Mouse (Mus musculus) gastrocnemius, adult 2 months (tissue): ENCODE measurements around the gene Olfr1495. TPM values are rescaled to one million over a fixed set of nuclear protein-coding genes. Genes with fewer than 3 reads are reported as not detected.
A peak's percentile ranks its signal among the peaks of the same experiment; 100 is the strongest.
"Not testable (repeated sequence)": the region's sequence is repeated elsewhere in the genome, so short reads cannot be mapped to it uniquely, and the experiment has no call there.

Experiments
- DNase-seq: peaks from one replicate; pipeline ENCODE4 v3.0.0; 2022
- H3K27ac ChIP-seq: fragments of 200-600 bp; 2 replicates; pipeline ENCODE4 v1.8.1; 2022; ENCODE audit warnings: mild to moderate bottlenecking
- H3K4me3 ChIP-seq: fragments of 200-600 bp; 2 replicates; pipeline ENCODE4 v1.8.1; 2022; ENCODE audit warnings: mild to moderate bottlenecking, moderate library complexity
- CTCF ChIP-seq: fragments of 200-600 bp; IDR thresholded peaks from 2 replicates; pipeline ENCODE4 v1.8.1; 2022; ENCODE audit warnings: antibody characterized with exemption, mild to moderate bottlenecking, moderate library complexity
- intact Hi-C: fragments of 180-260 bp; cut with DNase I; formaldehyde crosslinking; loops from one replicate; pipeline ENCODE4 v1.15.1; 2025
- long read RNA-seq, 2 experiments: library from polyadenylated mRNA; stranded (forward); transcript quantifications; one replicate each; pipeline ENCODE4 v2.0.0; 2021
- total RNA-seq, 2 experiments: library from RNA; stranded (reverse); gene quantifications; 2 replicates each; pipeline ENCODE4 v1.2.3; 2021

Gene Olfr1495
- total RNA-seq = not detected
- long read RNA-seq, experiment 1 = 0 reads
- long read RNA-seq, experiment 2 = 0 reads

DNA sequence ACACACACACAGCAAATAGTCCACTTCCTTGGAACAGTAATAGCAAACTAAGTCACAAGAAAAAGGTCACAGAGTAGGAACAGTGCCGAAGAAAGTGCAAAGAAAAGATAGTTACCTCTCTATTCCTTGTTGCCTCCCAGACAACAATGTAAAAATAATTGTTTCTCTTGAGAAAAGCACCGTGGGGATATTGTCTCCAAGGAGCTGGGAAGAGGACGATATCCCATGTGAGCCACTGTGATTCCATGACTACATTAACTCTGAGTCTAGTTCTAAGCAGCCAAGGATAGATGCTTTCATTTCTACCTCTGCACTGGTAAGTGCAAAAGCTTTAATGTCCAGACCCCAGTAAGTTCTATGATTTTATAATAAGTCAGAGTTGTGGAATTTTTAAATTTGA, at the start of gene Olfr1495:
TSS of gene Olfr1495 (plus strand) at position 301 of the 400 bp plus-strand sequence.
- intact Hi-C loops = no loop called here
- no peak within 1 kb of the TSS for H3K4me3 ChIP-seq
- DNase-seq = no peak
- no peak within 1 kb of the TSS for H3K27ac ChIP-seq
- TF ChIP-seq CTCF = no peak

DNA sequence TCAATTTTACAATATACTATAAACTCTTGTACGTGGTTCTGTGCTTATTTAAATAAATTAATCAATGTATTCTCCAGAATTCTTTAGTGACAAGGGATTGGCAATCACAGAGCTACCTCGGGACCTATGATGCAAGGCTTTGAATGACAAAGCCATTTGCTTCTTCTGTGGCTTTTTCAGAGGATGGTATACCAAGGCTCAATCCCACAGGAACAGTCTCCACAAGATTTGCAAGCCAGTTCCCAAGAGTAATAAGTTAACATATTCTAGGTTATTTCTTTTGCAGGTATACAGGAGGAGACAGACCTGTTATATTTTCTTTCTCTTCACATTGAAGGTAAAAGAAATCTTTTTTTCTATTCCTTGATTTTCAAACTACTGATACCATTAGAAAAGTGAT, 41.4 kb upstream of the Olfr1495 start, which contains the start of gene Olfr1493-ps1:
TSS of gene Olfr1493-ps1 (plus strand) at position 301 of the 400 bp plus-strand sequence.
- Histone ChIP-seq H3K4me3 (no peak within 1 kb of the TSS), H3K27ac (no peak within 1 kb of the TSS)
- no peak for DNase-seq
- no peak for TF ChIP-seq CTCF
- intact Hi-C loops = no loop called here

GRCm38 (mm10) chr19:13739428-13739827, 25.0 kb upstream of the Olfr1495 start, which contains the start of gene Olfr1494:
TSS of gene Olfr1494 (plus strand) at chr19:13739728.
- no peak within 1 kb of the TSS for H3K27ac ChIP-seq
- H3K4me3 ChIP-seq = no peak within 1 kb of the TSS
- DNase-seq = no peak
- no peak for TF ChIP-seq CTCF
- intact Hi-C loops = no loop called here

DNA sequence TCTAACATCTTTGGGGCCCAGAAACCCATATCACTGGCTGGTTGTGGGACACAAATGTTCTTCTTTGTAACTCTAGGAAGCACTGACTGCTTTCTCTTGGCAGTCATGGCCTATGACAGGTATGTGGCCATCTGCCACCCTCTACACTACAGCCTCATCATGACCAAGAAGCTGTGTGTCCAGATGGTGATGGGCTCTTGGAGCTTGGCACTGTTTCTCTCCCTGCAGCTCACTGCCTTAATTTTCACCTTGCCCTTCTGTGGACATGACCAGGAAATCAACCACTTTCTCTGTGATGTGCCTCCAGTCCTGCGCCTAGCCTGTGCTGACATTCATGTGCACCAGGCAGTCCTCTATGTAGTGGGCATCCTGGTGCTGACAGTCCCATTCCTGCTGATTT, 15.0 kb upstream of the Olfr1495 start:
- TF ChIP-seq CTCF = no peak
- no peak for DNase-seq
- no peak overlapping the region for H3K27ac ChIP-seq

DNA sequence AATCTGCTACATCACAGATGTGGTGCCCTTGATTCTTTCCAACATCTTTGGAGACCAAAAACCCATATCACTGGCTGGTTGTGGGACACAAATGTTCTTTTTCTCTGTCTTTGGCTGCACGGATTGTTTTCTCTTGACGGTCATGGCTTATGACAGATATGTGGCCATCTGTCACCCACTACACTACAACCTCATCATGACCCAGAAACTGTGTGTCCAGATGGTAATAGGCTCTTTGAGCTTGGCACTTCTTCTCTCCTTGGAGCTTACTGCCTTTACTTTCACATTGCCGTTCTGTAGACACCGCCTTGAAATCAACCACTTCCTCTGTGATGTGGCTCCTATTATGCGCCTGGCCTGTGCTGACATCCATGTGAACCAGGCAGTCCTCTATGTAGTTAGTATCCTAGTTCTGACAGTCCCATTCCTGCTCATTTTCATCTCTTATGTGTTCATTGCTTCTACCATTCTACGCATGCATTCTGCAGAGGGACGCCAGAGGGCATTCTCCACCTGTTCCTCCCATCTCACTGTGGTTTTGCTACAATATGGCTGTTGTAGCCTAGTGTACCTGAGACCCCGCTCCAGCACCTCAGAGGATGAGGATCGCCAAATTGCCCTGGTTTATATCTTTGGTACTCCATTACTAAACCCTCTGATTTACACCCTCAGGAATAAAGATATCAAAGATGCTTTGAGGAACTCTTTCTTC, 4.3 kb downstream of the Olfr1495 start:
- TF ChIP-seq CTCF = no peak
- no peak overlapping the region for H3K27ac ChIP-seq
- no peak overlapping the region for H3K4me3 ChIP-seq
- intact Hi-C loops = no loop called here
- DNase-seq = no peak

More for the DNA sequence above, 15.0 kb upstream of the Olfr1495 start:
- no peak overlapping the region for H3K4me3 ChIP-seq
- intact Hi-C loops = no loop called here

DNA sequence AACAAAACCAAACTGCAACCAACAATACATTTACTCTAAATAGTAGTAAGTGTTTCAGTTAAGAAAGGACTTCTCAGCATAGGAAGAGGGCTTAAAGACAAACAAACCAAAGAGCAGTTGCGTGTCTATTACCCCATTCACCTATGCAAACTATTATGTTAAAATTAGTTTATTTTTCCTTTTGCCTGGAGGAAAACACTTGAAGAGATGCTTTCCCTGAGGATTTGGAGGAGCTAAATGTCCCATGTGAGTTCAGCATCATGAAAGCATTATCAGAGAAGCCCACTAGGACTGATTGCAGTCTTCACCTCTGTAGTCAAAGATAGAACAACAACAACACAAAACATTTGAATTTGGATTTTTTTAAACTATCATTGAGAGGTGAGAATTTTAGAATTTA, 13.2 kb downstream of the Olfr1495 start, which contains the start of gene Olfr1496:
TSS of gene Olfr1496 (plus strand) at position 301 of the 400 bp plus-strand sequence.
- H3K4me3 ChIP-seq = no peak within 1 kb of the TSS
- DNase-seq = no peak
- TF ChIP-seq CTCF = no peak
- H3K27ac ChIP-seq = no peak within 1 kb of the TSS
- intact Hi-C loops = no loop called here

GRCm38 (mm10) chr19:13798102-13798501, 33.7 kb downstream of the Olfr1495 start, which contains the start of gene Olfr1497:
TSS of gene Olfr1497 (minus strand) at chr19:13798202.
- no peak within 1 kb of the TSS for H3K27ac ChIP-seq
- H3K4me3 ChIP-seq = no peak within 1 kb of the TSS
- no peak for TF ChIP-seq CTCF
- intact Hi-C loops = no loop called here
- no peak for DNase-seq

GRCm38 (mm10) chr19:13805486-13805885, 41.1 kb downstream of the Olfr1495 start:
- DNase-seq, intact Hi-C loops, H3K4me3 ChIP-seq, H3K27ac ChIP-seq: not testable (repeated sequence)

GRCm38 (mm10) chr19:13812823-13813222, 48.4 kb downstream of the Olfr1495 start:
- DNase-seq = no peak
- H3K27ac ChIP-seq = no peak overlapping the region
- TF ChIP-seq CTCF = peak; percentile 31
- intact Hi-C loops = no loop called here
- no peak overlapping the region for H3K4me3 ChIP-seq

GRCm38 (mm10) chr19:13818827-13819226, 54.4 kb downstream of the Olfr1495 start:
- Histone ChIP-seq H3K4me3 (no peak overlapping the region), H3K27ac (no peak overlapping the region)
- no peak for TF ChIP-seq CTCF
- DNase-seq = no peak
- intact Hi-C loops = no loop called here

DNA sequence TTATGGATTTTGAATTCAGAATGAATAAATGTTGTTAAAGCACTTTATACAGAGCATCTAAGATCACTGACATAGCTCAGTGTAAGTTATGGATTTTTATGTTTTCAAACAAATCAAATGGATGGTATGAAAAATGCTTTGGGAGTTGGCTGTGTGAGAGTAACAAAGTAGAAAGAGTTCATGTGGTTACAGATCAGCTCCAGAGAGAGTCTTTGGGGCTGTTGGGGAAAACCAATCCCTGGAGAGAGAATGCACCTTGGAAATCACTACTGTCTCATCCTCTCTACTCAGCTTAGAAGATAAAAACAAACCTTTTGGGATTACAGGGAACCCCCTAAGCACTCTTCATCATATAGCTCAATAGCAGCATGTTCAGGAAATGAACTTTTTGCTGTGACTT, 54.9 kb downstream of the Olfr1495 start, which contains the start of gene Olfr1499:
TSS of gene Olfr1499 (minus strand) at position 101 of the 400 bp plus-strand sequence.
- Histone ChIP-seq H3K4me3 (no peak within 1 kb of the TSS), H3K27ac (no peak within 1 kb of the TSS)
- intact Hi-C loops = no loop called here
- DNase-seq = no peak
- no peak for TF ChIP-seq CTCF

Other genes starting within 250 kb of the Olfr1495 start
- not detected for gene Olfr1480, start 236.7 kb upstream of the Olfr1495 start, total RNA-seq
- not detected for gene Olfr1484, start 181.1 kb upstream of the Olfr1495 start, total RNA-seq
- not detected for gene Olfr1487, start 147.2 kb upstream of the Olfr1495 start, total RNA-seq
- not detected for gene Olfr1489, start 133.0 kb upstream of the Olfr1495 start, total RNA-seq
- gene Olfr1490, start 113.5 kb upstream of the Olfr1495 start, total RNA-seq = not detected
- not detected for gene Olfr1491, start 67.3 kb upstream of the Olfr1495 start, total RNA-seq
- gene Olfr1493-ps1, start 41.3 kb upstream of the Olfr1495 start, total RNA-seq = not detected
- gene Olfr1494, start 24.9 kb upstream of the Olfr1495 start, total RNA-seq = not detected
- gene Olfr1496, start 13.3 kb downstream of the Olfr1495 start, total RNA-seq = not detected
- not detected for gene Olfr1497, start 33.6 kb downstream of the Olfr1495 start, total RNA-seq
- not detected for gene Olfr1499, start 54.8 kb downstream of the Olfr1495 start, total RNA-seq
- not detected for gene Olfr1500, start 65.9 kb downstream of the Olfr1495 start, total RNA-seq
- not detected for gene Olfr1501, start 86.1 kb downstream of the Olfr1495 start, total RNA-seq
- gene Olfr1502, start 97.2 kb downstream of the Olfr1495 start, total RNA-seq = not detected
- not detected for gene Olfr1504, start 133.3 kb downstream of the Olfr1495 start, total RNA-seq
- not detected for gene Olfr1505, start 148.9 kb downstream of the Olfr1495 start, total RNA-seq